Mouse (Mus musculus) liver, embryonic 14.5 days (tissue): ENCODE data around the gene Mllt11.

Experiments used
- CTCF ChIP-seq: IDR thresholded peaks from 2 replicates; pipeline ENCODE4 v1.5.1; 2016; ENCODE audit warnings: antibody characterized with exemption, low read depth, control low read depth
- EP300 ChIP-seq: IDR thresholded peaks from 2 replicates; pipeline ENCODE4 v1.6.1; 2016; ENCODE audit warnings: antibody characterized with exemption, low read depth

DNA sequence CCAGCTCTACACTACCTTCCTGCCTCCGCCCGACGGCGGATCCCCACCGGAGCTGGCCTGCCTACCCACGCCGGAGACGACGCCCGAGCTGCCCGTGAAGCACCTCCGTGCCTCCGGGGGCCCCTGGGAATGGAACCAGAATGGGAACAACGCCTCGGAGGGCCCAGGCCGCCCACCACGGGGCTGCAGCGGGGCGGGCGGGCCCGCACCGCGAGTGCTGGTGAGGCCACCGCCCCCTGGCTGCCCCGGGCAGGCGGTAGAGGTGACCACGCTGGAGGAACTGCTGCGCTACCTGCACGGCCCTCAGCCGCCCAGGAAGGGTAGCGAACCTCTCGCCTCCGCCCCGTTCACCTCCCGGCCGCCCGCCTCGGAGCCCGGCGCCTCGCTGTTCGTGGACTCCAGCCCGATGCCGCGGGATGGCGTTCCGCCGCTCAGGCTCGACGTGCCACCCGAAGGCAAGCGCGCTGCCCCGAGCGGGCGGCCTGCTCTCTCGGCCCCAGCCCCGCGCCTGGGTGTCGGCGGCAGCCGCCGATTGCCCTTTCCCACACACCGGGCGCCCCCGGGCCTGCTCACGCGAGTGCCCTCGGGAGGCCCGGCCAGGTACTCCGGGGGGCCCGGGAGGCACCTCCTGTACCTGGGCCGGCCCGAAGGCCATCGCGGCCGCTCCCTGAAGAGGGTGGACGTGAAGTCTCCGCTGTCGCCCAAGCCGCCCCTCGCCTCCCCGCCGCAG, 59.3 kb downstream of the Mllt11 start:
- TF ChIP-seq CTCF (no peak), EP300 (no peak)
